Mouse (Mus musculus) large intestine, adult 2 months (tissue): ENCODE results near the gene Rad54l. TPM values are rescaled to one million over a fixed set of nuclear protein-coding genes. Genes with fewer than 3 reads are reported as not detected.

ENCODE experiments used
- DNase-seq: peaks from one replicate; pipeline ENCODE4 v3.0.0-alpha.2; 2012; ENCODE audit warnings: low read depth, low spot score
- WGBS: fragments of 180-500 bp; shearing (Covaris S2); methylation state at CpG from one replicate; pipeline ENCODE4 v1.1.7; 2018; 5-methylcytosine and 5-hydroxymethylcytosine counted together
- polyA plus RNA-seq: library from polyadenylated mRNA; depleted of rRNA; stranded (reverse); fragments of >200 nt; gene quantifications from 2 replicates; pipeline ENCODE4 v1.2.3, GENCODE M21; 2012

The Rad54l gene
- polyA plus RNA-seq, 1 experiment: 6.2 TPM

GRCm38 (mm10) chr4:116075631-116076368, 47.7 kb downstream of the Rad54l start:
- no peak for DNase-seq
- WGBS: under 1% methylated on average over 76 of the region's 77 CpGs

- under 1% methylated on average over 55 of the region's 55 CpGs for WGBS
- peak; percentile 75 for DNase-seq
Observed at GRCm38 (mm10) chr4:116074861-116075620, 48.4 kb downstream of the Rad54l start, which contains the start of the genes Uqcrh and Lrrc41. Gene Uqcrh, minus strand, starts transcription at chr4:116075071. Gene Lrrc41, plus strand, starts transcription at chr4:116075269.

GRCm38 (mm10) chr4:116074145-116074675, 49.3 kb downstream of the Rad54l start:
- WGBS: 1% methylated on average over 8 of the region's 8 CpGs
- DNase-seq: no peak

GRCm38 (mm10) chr4:116073146-116073545, 50.3 kb downstream of the Rad54l start:
- WGBS: 38% methylated on average over 4 of the region's 4 CpGs
- DNase-seq: no peak

- DNase-seq: no peak
- WGBS: 41% methylated on average over 6 of the region's 6 CpGs
Observed at GRCm38 (mm10) chr4:116070116-116070515, 53.4 kb downstream of the Rad54l start.

GRCm38 (mm10) chr4:116063855-116064254, 59.6 kb downstream of the Rad54l start:
- 61% methylated on average over 1 of the region's 1 CpGs for WGBS
- no peak for DNase-seq

- DNase-seq: no peak
- 71% methylated on average over 5 of the region's 5 CpGs for WGBS
Observed at GRCm38 (mm10) chr4:116059012-116059726, 64.3 kb downstream of the Rad54l start.

GRCm38 (mm10) chr4:116057559-116057958, 65.9 kb downstream of the Rad54l start:
- WGBS: 5% methylated on average over 1 of the region's 1 CpGs
- no peak for DNase-seq

- 0% methylated on average over 35 of the region's 35 CpGs for WGBS
- DNase-seq: peak; percentile 84
Observed at GRCm38 (mm10) chr4:116053399-116053961, 70.0 kb downstream of the Rad54l start, which contains the start of gene Nsun4. Gene Nsun4, minus strand, starts transcription at chr4:116053876.

GRCm38 (mm10) chr4:116052526-116053293, 70.8 kb downstream of the Rad54l start:
- 8% methylated on average over 22 of the region's 22 CpGs for WGBS
- no peak for DNase-seq

- 69% methylated on average over 3 of the region's 3 CpGs for WGBS
- DNase-seq: no peak
Observed at GRCm38 (mm10) chr4:116049211-116049610, 74.3 kb downstream of the Rad54l start.

- WGBS: 77% methylated on average over 7 of the region's 7 CpGs
- DNase-seq: no peak
Observed at GRCm38 (mm10) chr4:116048130-116048920, 75.2 kb downstream of the Rad54l start.

- 97% methylated on average over 1 of the region's 1 CpGs for WGBS
- DNase-seq: no peak
Observed at GRCm38 (mm10) chr4:116047681-116048080, 75.8 kb downstream of the Rad54l start.

- no peak for DNase-seq
- WGBS: 95% methylated on average over 2 of the region's 2 CpGs
Observed at GRCm38 (mm10) chr4:116046604-116047003, 76.9 kb downstream of the Rad54l start.
